Mouse (Mus musculus): ENCODE measurements around the gene Lyzl4.

Gene Lyzl4

GRCm38 (mm10) chr9:121642001-121642400, at the start of gene Lyzl4:
Lyzl4 (minus strand) TSS chr9:121642096.
- peak; percentile 87 for DNase-seq (ENCODE audit: low spot score)

- DNase-seq (ENCODE audit: low spot score), result no peak
Measured at GRCm38 (mm10) chr9:121690734-121691133, 48.8 kb upstream of the Lyzl4 start.

DNA sequence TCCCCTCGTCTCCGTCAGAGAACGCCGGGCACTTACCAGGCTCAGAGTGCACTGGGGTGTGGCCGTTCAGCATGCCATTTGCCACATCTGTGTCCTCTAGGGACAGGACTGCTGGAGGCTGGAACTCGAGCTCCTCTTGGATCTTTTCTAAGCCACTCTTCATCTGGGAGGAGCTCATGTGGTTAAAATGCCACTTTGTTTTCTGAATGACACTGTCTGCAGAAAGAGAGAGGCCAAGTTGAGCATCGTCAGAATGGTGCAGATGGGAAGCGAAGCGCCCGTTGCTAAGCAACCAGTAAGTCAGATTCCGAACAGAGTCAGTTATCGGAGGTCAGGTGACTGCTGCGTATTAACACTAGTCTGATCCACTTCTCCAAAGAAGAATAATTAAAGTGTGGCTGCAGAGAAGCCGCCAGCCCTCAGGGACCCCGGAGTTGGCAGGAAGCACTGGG, 48.3 kb upstream of the Lyzl4 start:
- DNase-seq (ENCODE audit: low spot score), result no peak

DNA sequence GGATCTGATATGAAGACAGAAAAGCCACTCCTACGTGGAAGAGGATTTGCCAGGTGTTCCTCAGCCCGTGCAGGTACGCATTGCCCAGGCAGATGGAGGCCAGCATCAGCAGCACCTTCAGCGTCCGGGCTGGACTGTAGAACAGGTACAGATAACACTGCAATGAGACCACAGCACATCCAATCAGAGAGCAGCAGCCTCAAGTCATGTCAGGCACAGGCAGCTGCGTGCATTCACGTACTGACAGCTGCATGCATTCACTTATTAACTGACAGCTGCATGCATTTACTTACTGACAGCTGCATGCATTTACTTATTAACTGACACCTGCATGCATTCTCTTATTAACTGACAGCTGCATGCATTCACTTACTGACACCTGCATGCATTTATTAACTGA, 42.8 kb upstream of the Lyzl4 start:
- no peak for DNase-seq (ENCODE audit: low spot score)

DNA sequence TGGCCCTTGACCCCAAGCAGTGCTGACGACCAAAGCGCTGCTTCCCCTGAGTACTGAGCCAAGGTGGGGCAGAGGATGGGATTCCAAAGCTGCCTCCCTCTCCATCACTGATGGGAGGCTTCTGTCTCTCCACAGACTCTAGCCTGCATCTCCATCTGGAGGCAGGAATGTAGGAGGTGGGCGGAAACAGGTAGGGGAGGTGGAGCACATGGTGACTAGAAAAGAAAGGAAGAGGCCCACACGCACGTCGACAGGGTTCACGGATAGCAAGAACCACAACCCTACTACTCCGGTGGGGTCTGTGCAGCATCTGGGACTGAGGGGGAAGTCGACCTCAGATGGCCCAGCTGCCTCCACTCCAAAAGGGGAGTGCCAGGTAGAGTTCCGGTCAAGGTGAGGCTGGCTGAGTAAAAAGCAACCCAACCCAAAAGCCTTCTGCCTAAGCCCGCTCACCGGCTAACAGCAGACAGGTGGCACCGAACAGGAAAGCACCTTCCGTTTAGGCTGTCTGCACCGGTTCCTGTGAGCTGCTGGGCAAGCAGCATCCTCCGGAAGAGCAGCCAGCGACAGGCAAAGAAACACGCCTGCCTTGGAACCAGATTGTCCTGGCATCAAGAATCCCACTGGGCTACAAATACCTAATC, 40.3 kb upstream of the Lyzl4 start:
- DNase-seq (ENCODE audit: low spot score), result no peak

- DNase-seq (ENCODE audit: low spot score), result no peak
Measured at GRCm38 (mm10) chr9:121681191-121681590, 39.3 kb upstream of the Lyzl4 start.

GRCm38 (mm10) chr9:121679549-121679948, 37.7 kb upstream of the Lyzl4 start:
- DNase-seq (ENCODE audit: low spot score), result peak; percentile 78

- DNase-seq (ENCODE audit: low spot score), result no peak
Measured at GRCm38 (mm10) chr9:121677476-121677875, 35.6 kb upstream of the Lyzl4 start.

DNA sequence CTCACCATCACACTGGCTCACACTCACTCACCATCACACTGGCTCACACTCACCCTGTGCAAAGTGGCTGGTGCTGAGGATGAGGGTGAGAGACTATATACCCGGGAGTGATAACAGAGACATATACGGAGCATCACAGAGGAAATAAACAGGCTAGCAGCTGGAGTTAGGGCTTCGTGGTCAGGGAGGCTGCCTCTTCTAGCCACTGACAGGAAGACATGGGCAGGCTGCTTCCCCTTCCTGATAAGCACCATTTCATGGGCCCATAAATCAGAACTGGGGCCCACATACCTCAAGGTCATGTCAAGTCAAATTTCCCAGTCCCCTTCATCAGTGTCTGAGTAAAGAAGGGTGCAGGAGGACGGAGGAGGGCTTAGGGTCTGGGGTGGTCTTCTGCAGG, 35.2 kb upstream of the Lyzl4 start:
- DNase-seq (ENCODE audit: low spot score), result no peak

DNA sequence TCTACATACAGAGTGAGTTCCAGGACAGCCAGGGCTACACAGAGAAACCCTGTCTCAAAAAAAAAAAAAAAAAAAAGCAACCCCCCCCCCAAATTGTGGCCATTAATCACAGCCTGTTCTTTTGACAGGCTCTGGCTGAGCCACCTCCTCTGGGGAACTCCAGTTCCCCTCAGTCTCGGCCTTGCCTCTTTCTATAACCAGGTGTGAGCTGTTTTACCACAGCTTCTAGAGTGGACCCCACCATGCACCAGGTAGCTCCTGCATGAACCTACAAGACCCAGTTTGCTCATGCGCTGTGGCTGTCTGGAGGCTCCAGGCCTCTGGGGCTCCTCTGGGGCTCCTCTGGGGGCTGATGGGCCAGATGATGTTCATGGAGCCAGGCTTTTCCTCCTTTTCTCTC, 33.7 kb upstream of the Lyzl4 start:
- no peak for DNase-seq (ENCODE audit: low spot score)

DNA sequence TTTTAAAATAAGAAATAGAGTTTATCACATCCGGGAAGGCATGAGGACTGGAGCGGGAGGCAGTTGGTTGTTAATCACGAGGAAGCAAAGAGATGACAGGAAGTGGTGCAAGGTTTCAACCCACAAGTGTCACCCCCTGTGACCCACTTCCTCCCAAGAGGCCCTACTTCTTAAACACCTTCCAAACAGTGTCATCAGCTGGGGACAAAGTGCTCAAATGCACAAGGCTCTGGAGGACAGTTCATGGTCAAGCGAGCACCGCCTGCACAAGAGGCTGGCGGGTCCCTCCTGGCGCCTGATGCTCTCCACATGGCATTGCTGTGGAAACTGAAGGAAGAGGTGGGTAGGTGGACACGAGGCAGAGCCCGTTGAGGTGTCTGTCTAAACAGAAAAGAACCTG, 33.1 kb upstream of the Lyzl4 start:
- DNase-seq (ENCODE audit: low spot score), result no peak

DNA sequence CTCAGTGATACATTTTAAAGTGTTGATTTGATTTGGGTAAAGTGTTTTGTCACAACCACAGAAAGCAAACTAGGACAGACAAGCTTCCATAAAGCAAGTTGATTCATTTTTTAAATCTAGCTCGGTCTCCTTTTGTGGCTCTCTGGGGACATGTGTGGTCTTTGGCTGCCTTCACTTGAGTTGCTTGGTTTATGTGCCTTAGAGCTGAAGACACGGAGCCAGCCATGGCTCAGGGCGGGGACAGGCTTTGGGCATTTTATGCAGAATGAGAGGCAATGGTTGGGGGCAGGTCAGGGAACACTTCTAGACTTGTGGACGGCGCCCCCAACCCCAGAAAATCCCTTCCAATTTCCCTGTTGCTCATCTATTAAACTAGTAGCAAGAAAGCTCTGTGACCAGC, 31.8 kb upstream of the Lyzl4 start:
- no peak for DNase-seq (ENCODE audit: low spot score)

- no peak for DNase-seq (ENCODE audit: low spot score)
Measured at GRCm38 (mm10) chr9:121672311-121672710, 30.4 kb upstream of the Lyzl4 start.

DNA sequence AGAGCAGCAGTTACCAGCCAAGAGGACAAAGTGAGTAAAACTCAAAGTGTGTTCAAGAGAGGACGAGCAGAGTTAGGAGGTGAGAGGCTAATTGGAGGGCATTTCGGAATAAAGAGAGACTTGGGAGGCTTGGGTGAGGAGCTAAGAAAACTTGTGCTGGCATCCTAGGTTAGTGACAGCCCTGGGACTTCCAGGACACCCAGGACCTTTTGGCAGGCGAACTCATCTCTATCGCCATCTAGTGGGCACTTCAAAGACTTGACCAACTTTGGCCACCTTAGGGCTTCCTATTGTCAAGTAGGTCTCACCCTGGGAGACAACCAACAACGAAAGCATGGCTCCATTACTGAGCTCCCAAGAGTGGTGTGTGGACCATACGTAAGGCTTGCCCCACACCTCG, 29.4 kb upstream of the Lyzl4 start:
- peak; percentile 88 for DNase-seq (ENCODE audit: low spot score)

DNA sequence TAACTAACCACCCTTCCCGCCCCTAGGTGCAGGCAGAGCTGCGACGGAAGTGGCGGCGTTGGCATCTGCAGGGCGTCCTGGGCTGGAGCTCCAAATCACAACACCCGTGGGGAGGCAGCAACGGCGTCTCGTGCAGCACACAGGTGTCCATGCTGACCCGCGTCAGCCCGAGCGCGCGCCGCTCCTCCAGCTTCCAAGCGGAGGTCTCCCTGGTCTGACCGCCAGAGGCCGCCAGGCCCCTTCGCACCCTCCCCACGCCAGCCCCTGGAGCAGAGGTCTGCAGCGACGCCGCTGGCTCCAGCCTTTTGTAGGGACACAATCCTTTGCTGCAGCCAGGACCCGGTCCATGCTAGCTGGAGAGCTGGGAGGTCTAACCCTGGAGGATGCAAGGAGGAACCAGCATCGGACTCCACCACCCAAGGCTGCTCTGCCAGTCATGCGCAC, 27.5 kb upstream of the Lyzl4 start:
- DNase-seq (ENCODE audit: low spot score), result peak; percentile 86

GRCm38 (mm10) chr9:121667822-121668221, 25.9 kb upstream of the Lyzl4 start:
- DNase-seq (ENCODE audit: low spot score), result no peak

DNA sequence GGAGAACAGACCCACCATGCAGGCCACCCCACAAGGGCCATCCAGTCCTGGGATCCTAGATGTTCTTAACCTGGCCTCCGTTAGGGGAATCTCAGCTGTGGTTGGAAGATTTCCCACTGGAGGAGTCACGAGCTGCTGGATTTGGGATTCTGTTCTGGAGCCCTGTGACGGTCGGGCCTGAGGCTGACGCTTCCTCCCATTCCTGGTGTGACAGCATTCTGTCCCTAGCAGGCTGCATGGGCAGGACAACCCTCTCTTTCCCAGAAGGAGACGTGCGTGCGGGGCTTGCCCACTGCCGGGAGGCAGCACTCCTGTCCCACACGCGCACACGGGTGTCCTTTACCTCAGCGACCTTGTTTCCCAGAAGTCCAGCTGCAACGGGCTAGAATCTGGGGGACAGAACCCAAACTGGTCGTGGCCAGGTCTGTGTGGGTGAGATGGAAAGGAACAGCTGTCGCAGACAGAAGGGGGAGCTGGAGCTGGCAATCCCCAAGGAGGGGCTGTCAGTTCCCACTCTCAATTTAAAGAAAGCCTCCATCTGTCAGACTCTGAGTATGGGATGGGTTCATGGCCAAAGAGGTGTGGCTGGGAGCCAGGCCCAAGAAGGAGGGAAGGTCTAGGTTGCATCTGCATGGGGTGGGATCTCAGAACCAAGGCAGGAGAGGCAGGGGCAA, 25.2 kb upstream of the Lyzl4 start:
- no peak for DNase-seq (ENCODE audit: low spot score)

- DNase-seq (ENCODE audit: low spot score), result no peak
Measured at GRCm38 (mm10) chr9:121664104-121664503, 22.2 kb upstream of the Lyzl4 start.

GRCm38 (mm10) chr9:121663467-121663866, 21.6 kb upstream of the Lyzl4 start:
- no peak for DNase-seq (ENCODE audit: low spot score)

- DNase-seq (ENCODE audit: low spot score), result no peak
Measured at GRCm38 (mm10) chr9:121659791-121660190, 17.9 kb upstream of the Lyzl4 start.

- DNase-seq (ENCODE audit: low spot score), result no peak
Measured at GRCm38 (mm10) chr9:121658248-121658647, 16.4 kb upstream of the Lyzl4 start.

DNA sequence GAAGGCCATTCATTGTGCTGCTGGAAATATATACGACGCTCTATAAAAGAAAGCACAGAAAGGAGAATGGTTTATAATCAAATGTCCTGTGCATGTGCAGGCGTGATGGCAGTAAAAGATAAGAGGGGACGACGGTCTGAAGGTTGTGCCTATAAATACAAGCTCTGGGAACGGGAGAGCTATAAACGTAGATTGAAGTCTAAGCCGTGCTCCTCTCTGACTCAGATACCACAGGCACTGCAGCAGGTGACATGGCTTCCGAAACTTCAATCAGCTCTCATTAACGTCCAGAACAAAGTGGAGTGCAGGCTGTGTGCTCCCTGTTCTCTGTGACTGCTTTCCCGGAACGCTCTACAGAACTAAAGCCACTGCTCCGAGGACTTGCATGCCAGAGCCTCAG, 15.2 kb upstream of the Lyzl4 start:
- no peak for DNase-seq (ENCODE audit: low spot score)

DNA sequence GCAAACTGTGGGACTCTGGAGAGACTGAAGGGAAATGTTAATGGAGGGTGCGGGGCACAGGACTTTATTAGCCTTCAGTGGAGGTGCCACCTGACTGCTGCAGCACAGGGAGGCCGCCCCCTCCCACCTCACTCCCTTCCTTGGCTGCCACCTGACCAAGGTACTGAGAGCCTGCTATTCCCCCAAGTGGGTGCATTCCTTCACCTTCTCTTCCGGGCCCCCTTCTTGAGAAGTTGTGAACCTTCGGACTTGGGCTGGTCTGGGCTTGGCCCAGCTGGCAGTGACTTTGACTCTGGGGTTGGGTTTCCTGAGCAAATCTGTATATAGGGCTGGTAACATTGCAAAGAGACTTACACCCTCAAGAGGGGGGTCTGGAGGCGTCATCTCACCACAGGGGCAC, 14.4 kb upstream of the Lyzl4 start:
- no peak for DNase-seq (ENCODE audit: low spot score)

GRCm38 (mm10) chr9:121653668-121654067, 11.8 kb upstream of the Lyzl4 start:
- no peak for DNase-seq (ENCODE audit: low spot score)

Measured in embryo, embryonic 10.5 days (tissue).